Mouse (Mus musculus): ENCODE data around the gene Acta1.

Acta1 gene

DNA sequence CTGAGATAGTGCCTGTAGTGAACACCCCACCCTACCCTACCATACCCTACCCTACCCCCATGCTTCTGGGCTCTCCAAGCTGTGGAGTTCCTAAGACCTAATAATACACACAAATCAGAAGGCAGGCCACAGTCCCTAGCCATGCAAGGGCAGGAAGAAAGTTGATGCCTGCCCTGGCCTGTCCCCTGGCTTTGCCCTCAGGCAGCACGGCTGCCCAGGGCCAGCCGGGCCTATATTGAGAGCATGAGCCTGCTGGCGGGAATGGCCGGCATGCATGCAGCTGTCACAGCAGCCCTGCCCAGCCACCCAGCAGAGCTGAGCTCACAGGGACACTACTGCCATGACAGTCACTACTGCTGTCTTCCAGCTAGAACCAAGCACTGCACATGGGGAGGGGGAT is 11.5 kb downstream of the Acta1 start:
- DNase-seq (ENCODE audit: low spot score in 2 of 2) = no peak

DNA sequence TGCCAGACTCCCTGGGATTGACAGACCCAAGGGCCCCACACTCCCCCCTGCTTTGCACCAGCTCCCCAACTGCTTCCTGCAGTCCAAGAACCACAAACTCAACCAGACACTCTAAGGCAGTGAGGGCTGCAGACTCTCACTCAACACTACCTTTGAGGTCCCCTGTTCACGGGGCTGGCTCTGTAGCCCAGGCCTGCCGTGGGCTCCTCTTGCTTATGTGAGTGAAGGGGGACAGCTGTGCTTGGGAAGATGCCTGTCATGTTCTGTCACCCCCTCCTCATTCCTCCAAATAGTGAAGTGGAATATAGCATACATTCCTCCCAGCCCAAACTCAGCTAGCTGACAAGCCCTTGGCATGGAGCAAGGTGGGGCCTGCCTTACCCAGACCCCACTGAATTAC is 12.1 kb downstream of the Acta1 start:
- no peak for DNase-seq (ENCODE audit: low spot score in 2 of 2)

DNA sequence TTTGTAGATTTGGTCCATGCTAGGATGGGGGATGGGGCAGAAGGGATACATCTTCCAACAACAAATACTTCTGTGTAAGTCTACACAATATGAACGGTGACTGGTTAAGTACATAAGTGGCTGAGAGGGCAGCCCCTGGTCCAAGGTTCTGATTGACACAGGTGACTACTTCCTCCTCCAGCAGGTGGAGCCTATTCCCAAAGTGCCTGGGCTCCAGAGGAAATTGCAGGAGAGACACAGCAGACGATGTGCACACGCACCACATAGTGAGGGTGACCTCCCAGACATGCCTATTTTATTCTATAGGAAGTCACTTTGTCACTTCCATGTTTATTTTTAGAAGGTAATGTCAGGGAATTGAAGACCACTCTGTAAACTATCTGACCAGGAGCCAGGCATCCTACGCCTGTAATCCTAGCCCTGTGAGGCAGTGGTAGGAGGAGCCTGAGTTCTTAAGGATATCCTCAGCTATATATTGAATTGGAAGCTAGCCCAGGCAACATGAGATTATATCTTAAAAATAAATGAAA is 13.7 kb downstream of the Acta1 start:
- DNase-seq (ENCODE audit: low spot score in 2 of 2) = no peak

DNA sequence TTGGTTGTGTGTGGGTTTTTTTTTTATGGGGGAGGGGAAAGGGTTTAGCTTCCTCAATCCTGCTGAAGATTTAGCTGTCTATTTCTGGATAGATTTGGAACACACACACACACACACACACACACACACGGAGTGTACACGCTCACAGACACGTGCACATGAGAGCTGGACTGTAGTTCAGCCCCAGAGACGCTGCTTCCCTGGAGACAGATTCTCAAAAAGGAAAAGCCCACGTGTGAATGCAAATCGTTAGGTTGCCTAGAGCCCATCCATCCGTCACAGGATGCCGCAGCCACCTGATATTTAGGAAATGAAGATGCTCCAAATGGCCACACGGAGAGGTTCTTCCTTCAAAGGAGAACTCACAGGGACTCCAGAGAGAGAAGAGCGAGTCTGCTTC is 14.3 kb downstream of the Acta1 start:
- DNase-seq (ENCODE audit: low spot score in 2 of 2) = no peak

DNA sequence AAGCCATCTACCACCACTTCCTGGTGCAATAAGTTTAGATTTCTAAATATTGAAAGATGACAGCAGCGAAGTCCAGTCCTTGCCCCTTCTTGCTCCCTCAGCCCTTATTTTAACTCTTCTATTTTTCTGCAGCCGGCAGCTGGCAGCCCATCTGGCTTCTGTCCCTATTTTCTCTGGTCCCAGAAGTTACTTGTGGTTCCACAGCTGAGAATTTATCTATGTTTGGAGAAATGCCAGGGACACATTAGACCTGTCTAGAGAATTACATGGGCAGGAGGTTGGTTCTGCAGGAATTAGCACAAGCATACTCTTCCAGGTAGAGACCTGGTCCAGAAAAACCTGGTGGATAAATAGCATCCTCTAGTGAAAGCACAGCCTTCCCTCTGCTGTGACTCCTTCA is 16.7 kb downstream of the Acta1 start:
- no peak for DNase-seq (ENCODE audit: low spot score in 2 of 2)

DNA sequence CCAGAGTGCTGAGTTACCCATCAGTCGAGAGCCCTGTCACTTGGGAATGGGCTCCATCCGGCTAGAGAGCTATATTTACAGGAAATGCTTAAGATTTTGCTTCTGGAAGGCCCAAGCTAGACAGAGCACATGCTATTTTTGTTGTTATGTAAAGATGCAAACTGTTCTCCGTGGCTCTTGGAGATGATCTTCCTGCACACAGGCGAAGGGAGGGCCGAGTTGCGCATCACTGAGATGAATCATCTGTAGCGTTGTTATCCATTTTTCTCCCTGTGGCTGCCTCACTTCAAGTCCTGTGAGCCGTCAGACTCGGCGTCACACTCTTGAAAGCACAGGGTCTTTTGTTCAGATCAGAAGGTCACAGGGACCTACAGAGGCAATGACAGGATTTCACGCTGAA is 20.2 kb downstream of the Acta1 start:
- no peak for DNase-seq (ENCODE audit: low spot score in 2 of 2)

DNA sequence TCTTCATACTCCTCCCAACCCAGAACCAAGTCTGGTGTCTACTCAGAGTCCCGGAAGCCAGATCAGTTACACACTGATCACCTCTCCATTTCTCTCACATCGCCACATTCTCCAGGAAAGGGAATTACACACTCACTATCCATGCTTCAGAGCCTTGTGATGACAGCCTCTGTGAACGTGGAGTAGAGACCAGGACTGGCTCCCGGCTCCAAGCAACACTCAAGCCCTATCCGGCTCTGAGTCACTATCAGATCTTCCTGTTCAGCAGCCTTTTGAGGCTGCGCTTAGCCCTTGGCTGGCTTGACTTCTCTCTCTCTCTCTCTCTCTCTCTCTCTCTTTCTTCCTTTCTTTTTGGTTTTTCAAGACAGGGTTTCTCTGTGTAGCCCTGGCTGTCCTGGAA is 21.2 kb downstream of the Acta1 start:
- DNase-seq (ENCODE audit: low spot score in 2 of 2) = no peak

DNA sequence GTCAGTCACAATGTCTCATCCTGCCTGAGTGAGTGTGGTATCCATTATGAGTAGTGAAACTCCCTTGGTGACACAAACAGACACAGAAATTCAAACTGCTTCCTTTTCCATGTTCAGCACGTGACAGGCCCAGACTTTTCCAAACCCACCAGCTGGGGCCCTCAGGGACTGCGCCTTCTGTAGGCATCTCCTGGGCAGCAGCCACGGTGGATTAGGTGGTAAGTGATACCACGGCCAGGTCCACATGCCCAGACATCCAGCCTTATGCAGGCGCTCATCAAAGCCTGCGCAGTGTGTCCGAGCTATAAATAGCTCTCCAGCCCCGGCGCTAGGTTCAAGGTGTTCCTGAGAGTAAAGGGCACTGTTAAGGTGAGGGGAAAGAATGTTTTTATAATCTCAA is 22.5 kb downstream of the Acta1 start:
- DNase-seq (ENCODE audit: low spot score in 2 of 2) = no peak

DNA sequence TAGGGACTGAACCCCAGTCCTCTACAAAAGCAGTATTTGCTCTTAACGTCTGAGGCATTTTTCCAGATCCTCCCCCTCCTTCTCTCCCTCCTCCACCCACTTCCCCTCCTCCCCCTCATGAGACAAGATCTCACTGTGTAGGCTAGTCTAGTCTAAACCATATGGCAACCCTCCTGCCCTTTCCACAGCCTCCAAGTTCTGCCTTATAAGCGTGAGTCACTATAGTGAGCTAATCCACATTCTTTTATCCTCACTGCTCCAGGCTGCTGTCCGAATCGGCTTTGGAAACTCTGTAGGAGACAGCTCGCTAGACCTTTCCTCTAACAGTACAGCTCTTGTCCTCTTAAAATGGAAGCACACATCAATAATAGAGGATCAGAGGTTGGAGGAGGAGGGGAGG is 27.6 kb downstream of the Acta1 start:
- DNase-seq (ENCODE audit: low spot score in 2 of 2) = no peak

DNA sequence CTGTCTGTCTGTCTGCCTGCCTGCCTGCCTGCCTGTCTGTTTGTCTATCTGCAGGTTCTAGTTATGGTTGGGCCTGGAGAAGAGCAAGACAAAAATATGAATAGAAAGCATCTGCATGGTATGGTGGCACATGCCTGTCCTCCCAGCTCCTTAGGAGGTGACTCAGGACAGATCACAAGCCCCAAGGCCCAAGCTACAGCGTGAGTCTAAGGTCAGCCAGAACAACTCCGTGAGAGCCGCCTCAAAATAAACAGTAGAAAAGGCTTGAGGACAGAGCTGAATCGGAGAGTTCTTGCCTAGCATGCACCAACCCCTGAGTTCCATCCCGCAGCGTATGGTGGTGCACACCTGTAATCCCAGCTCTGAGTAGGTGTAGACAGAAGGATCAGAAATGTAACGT is 28.8 kb downstream of the Acta1 start:
- DNase-seq (ENCODE audit: low spot score in 2 of 2) = no peak

DNA sequence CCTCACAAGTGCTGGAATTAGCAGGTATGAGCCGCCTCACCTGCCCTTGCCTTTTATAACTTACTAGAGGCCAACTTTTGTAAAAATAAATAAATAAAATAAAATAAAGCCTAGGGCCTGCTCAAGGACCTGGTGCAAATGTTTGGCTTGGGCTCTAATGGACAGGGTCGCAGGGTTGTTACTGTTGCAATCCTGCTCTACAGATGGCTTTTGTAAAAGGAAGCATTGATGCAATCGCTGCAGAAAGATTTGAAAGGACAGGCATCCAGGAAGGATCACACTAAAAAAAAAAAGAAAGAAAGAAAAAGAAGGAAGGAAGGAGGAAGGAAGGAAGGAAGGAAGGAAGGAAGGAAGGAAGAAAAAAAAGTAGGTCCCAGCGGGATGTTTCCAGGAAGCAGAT is 34.2 kb downstream of the Acta1 start:
- DNase-seq (ENCODE audit: low spot score in 2 of 2) = no peak

DNA sequence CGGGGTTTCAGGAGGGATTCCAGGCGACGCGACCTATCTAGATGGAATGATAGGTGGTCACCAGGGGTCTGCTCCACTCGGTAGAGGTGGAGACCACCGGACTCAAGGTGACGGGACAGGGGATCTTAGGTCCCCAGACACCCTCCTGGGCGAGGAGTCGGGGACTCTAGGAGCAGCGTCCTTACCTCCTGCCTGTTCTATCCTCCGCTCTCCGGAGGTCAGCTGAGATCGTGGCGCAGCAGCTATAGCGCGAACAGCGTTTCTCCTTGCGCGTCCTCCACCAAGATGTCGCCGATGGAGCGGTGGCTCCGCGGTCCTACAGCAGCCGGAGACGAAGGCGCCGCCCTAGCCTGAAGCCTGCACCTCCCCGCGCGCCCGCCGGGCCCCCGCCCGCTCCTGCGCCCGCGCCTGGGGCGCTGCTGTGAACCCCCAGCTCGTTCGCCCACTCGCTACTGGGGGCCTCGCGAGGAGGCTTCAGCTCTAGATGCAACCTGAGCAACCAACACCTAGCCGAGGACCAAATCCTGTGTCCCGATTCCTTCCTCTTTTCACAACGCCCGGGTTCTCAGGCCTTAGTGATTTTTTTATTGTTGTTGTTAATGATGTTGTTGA is 34.8 kb downstream of the Acta1 start, which contains the start of gene Ccsap:
Gene Ccsap (minus strand): TSS at position 562 of the 612 bp plus-strand sequence.
- peak; percentile 27 to 41 for DNase-seq (ENCODE audit: low spot score in 2 of 2)

DNA sequence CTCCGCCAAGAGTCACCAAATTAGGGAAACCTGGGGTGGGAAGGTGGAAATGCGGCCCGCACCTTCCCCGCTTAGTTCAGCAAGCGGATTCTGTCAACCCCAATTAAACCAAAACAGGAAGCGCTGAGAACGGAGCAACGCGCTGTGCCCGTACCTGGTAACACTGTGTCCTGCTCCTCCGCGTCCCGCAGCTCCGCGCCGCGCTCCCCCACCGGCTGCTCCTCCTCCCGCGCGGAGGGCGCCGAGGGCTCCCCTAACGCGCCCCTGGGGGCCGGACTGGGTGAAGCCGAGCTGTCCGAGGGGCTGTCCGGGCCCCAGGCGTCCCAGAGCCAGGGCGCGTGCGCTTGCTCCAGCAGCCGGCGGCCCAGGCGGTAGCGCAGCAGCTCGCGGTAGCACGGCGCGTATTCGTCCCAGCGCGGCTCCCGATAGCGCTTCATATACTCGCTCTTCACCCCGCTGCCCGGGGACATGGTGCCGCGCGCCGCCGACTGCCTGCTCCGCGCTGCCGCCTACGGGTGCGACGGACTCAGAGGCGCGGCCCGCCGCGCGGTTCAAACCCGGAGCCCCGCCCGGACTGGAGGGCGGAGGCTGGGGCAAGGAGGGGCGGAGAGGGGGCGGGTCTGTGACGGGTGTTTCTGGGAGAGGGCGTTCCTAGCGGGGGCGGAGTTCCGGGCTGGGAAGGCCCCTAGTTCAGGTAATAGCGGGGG is 35.5 kb downstream of the Acta1 start:
- DNase-seq (ENCODE audit: low spot score in 2 of 2) = peak; percentile 91 to 92

DNA sequence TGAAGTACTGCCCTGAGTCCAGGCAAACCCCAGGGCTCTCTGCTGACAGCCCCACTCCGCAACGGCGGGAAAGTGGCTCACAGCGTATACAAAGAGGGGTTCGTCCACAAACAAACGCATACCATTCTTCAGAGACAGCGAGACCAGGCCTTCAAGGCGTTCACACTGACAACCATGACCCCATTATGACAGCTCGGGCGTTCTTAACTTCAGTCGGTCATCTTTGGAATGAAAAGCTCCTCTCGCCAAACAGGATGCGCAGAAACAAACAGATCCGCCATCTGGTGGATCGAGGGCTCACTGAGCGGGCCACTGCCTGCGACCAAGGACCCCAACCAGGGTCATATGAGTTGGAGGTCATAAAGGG is 36.0 kb downstream of the Acta1 start:
- no peak for DNase-seq (ENCODE audit: low spot score in 2 of 2)

DNA sequence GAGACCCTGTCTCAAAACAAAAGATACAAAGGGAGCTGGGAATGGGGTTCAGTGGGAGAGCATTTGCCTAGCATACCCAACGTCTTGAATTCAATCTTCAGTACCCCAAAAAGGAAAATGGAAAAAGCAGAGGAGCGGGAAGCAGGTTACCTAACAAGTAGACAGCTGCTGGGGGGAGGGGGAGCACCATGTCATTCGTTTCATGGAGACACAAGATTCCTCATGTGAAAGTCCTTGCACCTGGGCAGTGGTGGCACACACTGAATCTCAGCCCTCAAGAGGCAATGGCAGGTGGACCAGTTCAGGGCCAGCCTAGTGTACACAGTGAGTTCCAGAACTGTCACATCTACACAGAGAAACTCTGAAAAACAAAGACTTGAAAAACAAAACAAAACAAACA is 37.2 kb downstream of the Acta1 start:
- DNase-seq (ENCODE audit: low spot score in 2 of 2) = no peak

DNA sequence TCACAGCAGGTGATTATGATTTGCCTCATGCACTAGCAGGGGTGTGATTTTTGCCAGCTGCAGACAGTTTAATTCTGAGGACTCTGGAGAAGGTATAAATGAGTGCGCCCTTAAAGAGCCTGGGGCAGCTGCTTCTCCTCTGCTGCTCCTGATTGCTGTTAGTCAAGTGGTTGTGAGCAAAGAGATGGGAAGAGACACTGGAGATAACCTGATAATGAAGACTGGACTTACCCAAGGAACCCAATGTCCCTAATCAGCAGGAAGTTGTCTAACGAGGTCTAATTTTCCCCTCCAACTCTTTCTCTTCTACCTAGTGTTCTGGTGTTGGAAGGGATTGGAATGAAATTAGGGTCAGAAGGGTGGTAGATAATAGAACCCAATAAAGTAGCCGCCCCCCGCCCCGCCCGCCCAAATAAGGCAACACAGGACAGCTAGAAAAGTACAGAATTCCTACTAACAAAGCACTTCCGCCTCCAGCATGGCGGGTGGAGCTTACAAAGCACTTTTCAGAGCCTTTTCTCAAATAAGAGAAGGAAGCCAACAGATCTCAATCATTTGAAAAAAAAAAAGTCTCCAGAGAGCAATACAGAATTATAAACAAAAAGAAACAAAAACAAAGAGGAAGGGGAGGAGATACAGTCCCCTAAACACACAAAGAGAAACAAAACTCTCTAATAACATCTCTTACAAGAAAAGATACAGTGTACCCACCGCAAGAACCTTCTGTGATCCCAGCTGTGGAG is 39.6 kb downstream of the Acta1 start:
- DNase-seq (ENCODE audit: low spot score in 2 of 2) = no peak

DNA sequence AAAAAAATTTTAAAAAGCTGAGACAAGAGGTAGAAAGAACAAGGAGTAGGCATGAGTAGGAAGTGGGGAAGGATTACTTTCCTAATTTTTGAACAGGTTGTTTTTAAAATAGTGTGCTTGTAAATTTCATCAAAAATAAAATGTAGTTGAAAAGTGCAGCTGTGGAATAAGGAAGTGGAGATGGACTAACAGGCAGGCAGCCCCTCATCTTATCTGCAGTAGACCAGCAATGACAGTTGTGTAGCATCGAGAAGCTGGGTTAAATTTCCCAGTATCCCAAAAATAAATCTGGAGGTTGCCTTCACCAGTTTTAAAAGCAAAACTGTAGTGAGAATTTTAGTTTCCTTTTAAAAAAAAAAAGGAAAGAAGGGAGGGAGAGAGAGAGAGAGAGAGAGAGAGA is 40.3 kb downstream of the Acta1 start:
- no peak for DNase-seq (ENCODE audit: low spot score in 2 of 2)

DNA sequence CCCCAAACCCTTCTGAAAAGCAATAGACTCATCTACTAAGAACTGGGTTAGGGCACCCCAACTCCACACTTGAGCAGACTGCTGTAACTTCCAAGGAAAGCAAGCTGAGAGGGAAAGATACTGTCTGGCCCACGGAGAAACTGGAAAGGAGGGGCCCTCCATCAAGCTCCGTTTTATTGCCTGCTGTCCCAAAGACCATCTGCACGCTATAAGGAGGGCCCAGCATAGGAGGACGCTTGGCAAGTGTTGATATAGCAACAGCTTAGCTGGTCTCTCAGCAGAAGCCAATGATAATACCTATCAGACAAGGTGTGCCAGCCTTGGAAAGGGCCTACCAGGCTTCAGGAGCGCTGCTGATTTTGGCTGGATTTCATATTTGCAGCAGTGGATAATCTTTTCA is 43.0 kb downstream of the Acta1 start:
- no peak for DNase-seq (ENCODE audit: low spot score in 2 of 2)

DNA sequence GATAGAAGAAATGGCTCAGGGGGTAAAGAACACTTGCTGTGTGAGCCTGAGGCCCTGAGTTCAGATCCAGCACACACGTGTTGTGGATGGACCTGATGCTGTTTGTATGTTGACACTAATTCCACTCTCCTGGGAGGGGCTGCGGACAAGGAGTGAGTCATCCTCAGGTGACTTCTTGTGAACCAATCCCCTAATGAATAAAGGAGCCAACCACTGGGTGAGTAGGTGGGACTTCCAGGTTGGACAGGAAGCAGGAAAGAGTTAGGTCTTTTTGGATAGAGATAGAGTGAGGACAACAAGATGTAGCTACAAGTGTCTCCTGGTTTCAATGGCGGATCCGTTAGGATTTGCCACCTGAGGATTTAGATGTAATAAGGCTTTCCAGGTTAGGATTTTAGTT is 45.2 kb downstream of the Acta1 start:
- no peak for DNase-seq (ENCODE audit: low spot score in 2 of 2)

DNA sequence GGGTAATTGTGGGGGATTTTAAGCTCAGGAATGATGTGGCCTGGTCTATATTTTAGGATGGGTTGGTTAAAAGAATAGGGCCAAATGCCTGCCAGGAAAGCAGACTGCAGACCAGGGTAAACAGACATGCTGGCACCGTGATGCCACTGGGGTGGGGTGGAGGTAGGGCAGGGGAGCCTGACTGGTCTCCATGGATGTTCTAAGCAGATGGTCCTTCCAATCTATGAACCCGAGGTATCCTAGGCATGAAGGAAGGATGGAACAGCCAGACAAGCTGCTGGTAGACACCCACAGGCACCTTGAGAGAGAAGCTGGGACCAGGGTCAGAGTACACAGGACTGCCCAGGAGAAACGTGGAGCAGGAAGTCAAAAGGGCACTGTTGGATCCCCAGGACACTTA is 47.0 kb downstream of the Acta1 start:
- no peak for DNase-seq (ENCODE audit: low spot score in 2 of 2)

DNA sequence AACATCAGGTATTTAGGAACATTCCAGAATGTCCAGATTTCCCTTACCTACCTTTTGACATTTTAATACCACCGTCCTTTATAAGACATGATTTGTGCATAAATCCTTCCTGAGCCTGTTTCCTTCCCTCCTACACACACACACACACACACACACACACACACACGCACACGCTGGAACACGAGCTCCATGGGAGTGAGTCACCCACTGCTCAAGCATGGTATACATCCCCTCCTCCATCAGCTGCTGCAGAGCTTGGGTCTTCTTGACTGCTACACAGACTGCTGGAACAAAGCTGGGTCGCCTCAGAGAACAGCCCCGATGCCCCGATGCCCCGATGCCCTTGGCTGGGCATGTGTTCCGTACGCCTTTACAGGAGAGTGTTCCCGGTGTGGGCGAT is 48.0 kb downstream of the Acta1 start:
- no peak for DNase-seq (ENCODE audit: low spot score in 2 of 2)

DNA sequence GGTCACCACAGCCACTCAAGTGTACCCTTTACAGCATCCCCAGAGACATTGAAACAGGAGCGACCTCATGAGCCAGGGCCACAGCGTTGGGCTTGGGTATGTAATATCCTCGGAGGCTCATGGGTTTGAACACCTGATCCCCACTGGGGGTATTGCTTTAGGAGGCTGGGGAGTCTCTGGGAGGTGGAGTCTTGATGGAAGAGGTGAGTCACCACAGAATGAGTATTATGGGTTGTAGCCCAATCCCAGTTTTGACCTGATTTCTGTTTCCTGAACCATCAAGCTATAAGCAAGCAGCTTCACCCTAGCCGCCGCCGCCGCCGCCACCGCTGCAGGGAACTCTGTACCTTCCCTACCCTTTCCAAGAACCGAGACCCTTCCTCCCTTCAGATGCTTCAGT is 48.6 kb downstream of the Acta1 start:
- no peak for DNase-seq (ENCODE audit: low spot score in 2 of 2)

DNA sequence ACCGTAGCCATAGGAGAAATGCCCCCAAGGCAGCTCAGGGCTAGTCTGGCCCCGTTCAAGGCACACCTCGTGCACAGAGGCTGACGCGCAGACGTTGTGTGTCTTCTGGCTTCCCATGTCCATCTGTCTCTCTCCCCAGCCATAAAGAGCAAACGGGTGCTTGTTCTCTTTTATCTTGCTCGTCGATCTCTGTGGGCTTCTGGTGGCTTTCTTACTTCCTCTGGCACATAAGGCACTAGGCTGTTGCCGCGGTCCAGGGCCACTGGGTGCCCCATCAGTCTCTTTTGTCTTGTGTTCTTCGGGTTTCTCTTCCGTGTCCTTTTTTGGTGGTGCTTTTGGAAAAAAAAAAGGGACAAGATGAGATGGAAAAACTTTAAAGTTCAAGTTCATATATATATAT is 49.4 kb downstream of the Acta1 start:
- no peak for DNase-seq (ENCODE audit: low spot score in 2 of 2)
